Mouse (Mus musculus) right cerebral cortex, postnatal 10 days (tissue): ENCODE data around the gene Synrg.

Experiments
- DNase-seq, 2 experiments: peaks; one replicate each; pipeline ENCODE4 v3.0.0; 2021; ENCODE audit warnings: low spot score in 2 of 2

Synrg gene

GRCm38 (mm10) chr11:84040621-84041020 is 76.4 kb downstream of the Synrg start:
- DNase-seq: peak in 1 of 2 experiments; percentile 37

GRCm38 (mm10) chr11:84042808-84043762 is 78.9 kb downstream of the Synrg start:
- DNase-seq: peak; percentile 75 to 90

- DNase-seq: no peak
Measured at GRCm38 (mm10) chr11:84044988-84045387, 80.8 kb downstream of the Synrg start.

- DNase-seq: no peak
Measured at GRCm38 (mm10) chr11:84047270-84047669, 83.0 kb downstream of the Synrg start.

- DNase-seq: peak in 1 of 2 experiments; percentile 69
Measured at GRCm38 (mm10) chr11:84048411-84048810, 84.2 kb downstream of the Synrg start.

GRCm38 (mm10) chr11:84053055-84053454 is 88.8 kb downstream of the Synrg start:
- no peak for DNase-seq

- DNase-seq: peak; percentile 73 to 75
Measured at GRCm38 (mm10) chr11:84053524-84054163, 89.4 kb downstream of the Synrg start.

- DNase-seq: no peak
Measured at GRCm38 (mm10) chr11:84057418-84057817, 93.2 kb downstream of the Synrg start.

- DNase-seq: no peak
Measured at GRCm38 (mm10) chr11:84059784-84060183, 95.6 kb downstream of the Synrg start.

GRCm38 (mm10) chr11:84060635-84061034 is 96.4 kb downstream of the Synrg start:
- DNase-seq: no peak

- DNase-seq: no peak
Measured at GRCm38 (mm10) chr11:84061881-84062280, 97.7 kb downstream of the Synrg start.

GRCm38 (mm10) chr11:84062805-84063204 is 98.6 kb downstream of the Synrg start:
- DNase-seq: no peak

- DNase-seq: no peak
Measured at GRCm38 (mm10) chr11:84063631-84064209, 99.5 kb downstream of the Synrg start.

GRCm38 (mm10) chr11:84066071-84066481 is 101.8 kb downstream of the Synrg start:
- peak in 1 of 2 experiments; percentile 52 for DNase-seq

GRCm38 (mm10) chr11:84066927-84067645 is 102.9 kb downstream of the Synrg start:
- DNase-seq: peak; percentile 59 to 71

GRCm38 (mm10) chr11:84067720-84068190 is 103.5 kb downstream of the Synrg start:
- DNase-seq: peak; percentile 42 to 48

GRCm38 (mm10) chr11:84068191-84069033 is 104.2 kb downstream of the Synrg start:
- peak; percentile 50 to 64 for DNase-seq

GRCm38 (mm10) chr11:84069034-84069370 is 104.8 kb downstream of the Synrg start, which contains the start of gene Dusp14:
TSS of gene Dusp14 (minus strand) at chr11:84069261.
- DNase-seq: no peak

- DNase-seq: peak; percentile 70 to 80
Measured at GRCm38 (mm10) chr11:84072904-84073651, 108.8 kb downstream of the Synrg start.
